Mouse (Mus musculus): ENCODE data around the gene Polr2l. TPM values are rescaled to one million over a fixed set of nuclear protein-coding genes. Genes with fewer than 3 reads are reported as not detected.

The Polr2l gene
- polyA plus RNA-seq, 1 experiment from 2014 or later, result 43.9 TPM

- no peaks in the 10 kb centered on the region for H3K9me3 ChIP-seq (replicated peaks)
- 63% methylated on average over 9 of the region's 9 CpGs for WGBS (ENCODE audit: insufficient replicate concordance)
- peaks cover 18% of the 10 kb centered on the region for H3K27me3 ChIP-seq
- peaks cover 31% of the 10 kb centered on the region for H3K36me3 ChIP-seq (replicated peaks)
- H3K4me1 ChIP-seq (replicated peaks), result peaks cover 57% of the 10 kb centered on the region
- H3K27ac ChIP-seq (replicated peaks), result no peak overlapping the region
- H3K4me2 ChIP-seq, result no peak overlapping the region
- H3K9ac ChIP-seq, result no peak overlapping the region
- H3K4me3 ChIP-seq (replicated peaks), result no peak overlapping the region
- ATAC-seq (ENCODE audit: insufficient read depth), result no peak
Observed at GRCm38 (mm10) chr7:141429840-141430584, 44.9 kb downstream of the Polr2l start.

- WGBS (ENCODE audit: insufficient replicate concordance), result 22% methylated on average over 19 of the region's 19 CpGs
- Histone ChIP-seq H3K27me3 (peaks cover 18% of the 10 kb centered on the region), H3K9me3 (replicated peaks) (no peaks in the 10 kb centered on the region), H3K27ac (replicated peaks) (no peak within 1 kb of the TSS), H3K36me3 (replicated peaks) (peaks cover 31% of the 10 kb centered on the region), H3K4me2 (no peak within 1 kb of the TSS), H3K4me3 (replicated peaks) (no peak within 1 kb of the TSS), H3K9ac (no peak within 1 kb of the TSS), H3K4me1 (replicated peaks) (peaks cover 50% of the 10 kb centered on the region)
- ATAC-seq (ENCODE audit: insufficient read depth), result no peak; the same call in 1 of the 2 replicates
Observed at GRCm38 (mm10) chr7:141429310-141429709, 45.6 kb downstream of the Polr2l start, which contains the start of gene Cend1. TSS of gene Cend1 (minus strand) at chr7:141429491.

GRCm38 (mm10) chr7:141428701-141429100, 46.2 kb downstream of the Polr2l start:
- Histone ChIP-seq H3K4me2 (no peak overlapping the region), H3K27ac (replicated peaks) (no peak overlapping the region), H3K4me1 (replicated peaks) (peaks cover 44% of the 10 kb centered on the region), H3K36me3 (replicated peaks) (peaks cover 27% of the 10 kb centered on the region), H3K9ac (no peak overlapping the region), H3K4me3 (replicated peaks) (no peak overlapping the region), H3K9me3 (replicated peaks) (no peaks in the 10 kb centered on the region), H3K27me3 (peaks cover 18% of the 10 kb centered on the region)
- ATAC-seq (ENCODE audit: insufficient read depth), result no peak
- WGBS (ENCODE audit: insufficient replicate concordance), result 49% methylated on average over 5 of the region's 5 CpGs

GRCm38 (mm10) chr7:141426948-141427730, 47.8 kb downstream of the Polr2l start:
- WGBS (ENCODE audit: insufficient replicate concordance), result 53% methylated on average over 12 of the region's 12 CpGs
- no peak overlapping the region for H3K4me2 ChIP-seq
- H3K27me3 ChIP-seq, result peaks cover 18% of the 10 kb centered on the region
- peaks cover 30% of the 10 kb centered on the region for H3K4me1 ChIP-seq (replicated peaks)
- no peak overlapping the region for H3K4me3 ChIP-seq (replicated peaks)
- no peaks in the 10 kb centered on the region for H3K9me3 ChIP-seq (replicated peaks)
- no peak overlapping the region for H3K9ac ChIP-seq
- H3K27ac ChIP-seq (replicated peaks), result no peak overlapping the region
- ATAC-seq (ENCODE audit: insufficient read depth), result no peak
- peaks cover 13% of the 10 kb centered on the region for H3K36me3 ChIP-seq (replicated peaks)

- H3K36me3 ChIP-seq (replicated peaks), result no peaks in the 10 kb centered on the region
- H3K4me3 ChIP-seq (replicated peaks), result no peak overlapping the region
- ATAC-seq (ENCODE audit: insufficient read depth), result no peak
- no peak overlapping the region for H3K9ac ChIP-seq
- no peak overlapping the region for H3K27ac ChIP-seq (replicated peaks)
- H3K27me3 ChIP-seq, result peaks cover 23% of the 10 kb centered on the region
- H3K9me3 ChIP-seq (replicated peaks), result no peaks in the 10 kb centered on the region
- no peak overlapping the region for H3K4me2 ChIP-seq
- H3K4me1 ChIP-seq (replicated peaks), result peaks cover 16% of the 10 kb centered on the region
- 54% methylated on average over 4 of the region's 4 CpGs for WGBS (ENCODE audit: insufficient replicate concordance)
Observed at GRCm38 (mm10) chr7:141423811-141424210, 51.1 kb downstream of the Polr2l start.

Other genes with a start within 250 kb of the Polr2l start
- 26.7 and 32.6 TPM in 2 replicates for gene Phrf1, start 246.3 kb downstream of the Polr2l start, polyA plus RNA-seq (2015; fragmentation: Nextera tagmentation; extraction: Ambion mirVana)
- 10.7 and 12.8 TPM in 2 replicates for gene Irf7, start 208.7 kb downstream of the Polr2l start, polyA plus RNA-seq (2015; fragmentation: Nextera tagmentation; extraction: Ambion mirVana)
- gene Cdhr5, start 198.3 kb downstream of the Polr2l start, polyA plus RNA-seq (2015; fragmentation: Nextera tagmentation; extraction: Ambion mirVana), result 0.46 and 0.47 TPM in 2 replicates
- gene Sct, start 196.0 kb downstream of the Polr2l start, polyA plus RNA-seq (2015; fragmentation: Nextera tagmentation; extraction: Ambion mirVana), result 0.35 and 0.47 TPM in 2 replicates
- gene Drd4, start 183.1 kb downstream of the Polr2l start, polyA plus RNA-seq (2015; fragmentation: Nextera tagmentation; extraction: Ambion mirVana), result not detected in 2 replicates
- gene Deaf1, start 147.4 kb downstream of the Polr2l start, polyA plus RNA-seq (2015; fragmentation: Nextera tagmentation; extraction: Ambion mirVana), result 13.4 and 16.9 TPM in 2 replicates
- gene Tmem80, start 147.4 kb downstream of the Polr2l start, polyA plus RNA-seq (2015; fragmentation: Nextera tagmentation; extraction: Ambion mirVana), result 14.8 and 15.8 TPM in 2 replicates
- gene Eps8l2, start 136.3 kb downstream of the Polr2l start, polyA plus RNA-seq (2015; fragmentation: Nextera tagmentation; extraction: Ambion mirVana), result 16.6 and 24.3 TPM in 2 replicates
- 409 and 415 TPM in 2 replicates for gene Taldo1, start 82.9 kb downstream of the Polr2l start, polyA plus RNA-seq (2015; fragmentation: Nextera tagmentation; extraction: Ambion mirVana)
- 15.0 and 15.7 TPM in 2 replicates for gene Gatd1, start 61.0 kb downstream of the Polr2l start, polyA plus RNA-seq (2015; fragmentation: Nextera tagmentation; extraction: Ambion mirVana)
- not detected in 2 replicates for gene Cend1, start 45.6 kb downstream of the Polr2l start, polyA plus RNA-seq (2015; fragmentation: Nextera tagmentation; extraction: Ambion mirVana)
- 18.7 and 20.5 TPM in 2 replicates for gene Slc25a22, start 37.2 kb downstream of the Polr2l start, polyA plus RNA-seq (2015; fragmentation: Nextera tagmentation; extraction: Ambion mirVana)
- 10.3 and 10.7 TPM in 2 replicates for gene Pidd1, start 31.1 kb downstream of the Polr2l start, polyA plus RNA-seq (2015; fragmentation: Nextera tagmentation; extraction: Ambion mirVana)
- 591 and 741 TPM in 2 replicates for gene Rplp2, start 27.8 kb downstream of the Polr2l start, polyA plus RNA-seq (2015; fragmentation: Nextera tagmentation; extraction: Ambion mirVana)
- gene Pnpla2, start 19.9 kb downstream of the Polr2l start, polyA plus RNA-seq (2015; fragmentation: Nextera tagmentation; extraction: Ambion mirVana), result 13.9 and 15.3 TPM in 2 replicates
- 3.9 and 5.2 TPM in 2 replicates for gene Cracr2b, start 14.0 kb downstream of the Polr2l start, polyA plus RNA-seq (2015; fragmentation: Nextera tagmentation; extraction: Ambion mirVana)
- 5.0 and 6.3 TPM in 2 replicates for gene Cd151, start 7.7 kb downstream of the Polr2l start, polyA plus RNA-seq (2015; fragmentation: Nextera tagmentation; extraction: Ambion mirVana)
- 47.7 and 55.0 TPM in 2 replicates for gene Tspan4, start 108 bp upstream of the Polr2l start, polyA plus RNA-seq (2015; fragmentation: Nextera tagmentation; extraction: Ambion mirVana)
- gene Chid1, start 64.7 kb upstream of the Polr2l start, polyA plus RNA-seq (2015; fragmentation: Nextera tagmentation; extraction: Ambion mirVana), result 25.2 and 27.9 TPM in 2 replicates
- 67.6 and 73.8 TPM in 2 replicates for gene Ap2a2, start 87.0 kb upstream of the Polr2l start, polyA plus RNA-seq (2015; fragmentation: Nextera tagmentation; extraction: Ambion mirVana)
- gene Muc6, start 180.2 kb upstream of the Polr2l start, polyA plus RNA-seq (2015; fragmentation: Nextera tagmentation; extraction: Ambion mirVana), result 3.1 and 3.3 TPM in 2 replicates
- gene Muc2, start 215.2 kb upstream of the Polr2l start, polyA plus RNA-seq (2015; fragmentation: Nextera tagmentation; extraction: Ambion mirVana), result 0.10 and 0.20 TPM in 2 replicates